ENCODE assay signal across 19 mouse cellular contexts in genomic region chr11:65408621-65409020, GRCm38 (mm10).
DNase-seq lines count a peak whose midpoint lies in the region; ATAC-seq and TF ChIP-seq lines count a peak whose summit lies in the region.
"Had no signal": no experiment of that assay in that cellular context is flagged by ENCODE, and none has a peak within 500 bp of the region (broad histone marks: within the 10 kb centered on the region; RNA-seq: fewer than 3 reads in every experiment).

No protein-coding gene starts in this region.

- H3K27me3 ChIP-seq in embryonic facial prominence, embryonic 14.5 days (replicated peaks; ENCODE audit: control insufficient read depth, insufficient read depth, low read length): no peaks in the 10 kb centered on the region
- no peaks in the 10 kb centered on the region for H3K27me3 ChIP-seq in embryonic facial prominence, embryonic 10.5 days (replicated peaks; ENCODE audit: low read depth, poor library complexity, severe bottlenecking)
- no peaks in the 10 kb centered on the region for H3K27me3 ChIP-seq in midbrain, postnatal 0 days (ENCODE audit: insufficient read depth, low read length)
- no peaks in the 10 kb centered on the region for H3K27me3 ChIP-seq in midbrain, embryonic 13.5 days
- H3K27me3 ChIP-seq: forebrain, embryonic 15.5 days; heart, embryonic 12.5 days; hindbrain, embryonic 12.5 days had no signal

- no peak for ATAC-seq in embryonic facial prominence, embryonic 14.5 days (ENCODE audit: low read depth)
- ATAC-seq in midbrain, postnatal 0 days (ENCODE audit: low FRiP score): no peak
- no peak for ATAC-seq in midbrain, embryonic 13.5 days
- ATAC-seq: forebrain, embryonic 15.5 days; intestine, postnatal 0 days had no signal

- H3K9ac ChIP-seq in embryonic facial prominence, embryonic 14.5 days (ENCODE audit: low read depth, low read length): no peak overlapping the region
- H3K9ac ChIP-seq in midbrain, postnatal 0 days (replicated peaks; ENCODE audit: low read length, poor library complexity, severe bottlenecking): no peak overlapping the region
- no peak overlapping the region for H3K9ac ChIP-seq in midbrain, embryonic 13.5 days (replicated peaks)
- H3K9ac ChIP-seq: forebrain, embryonic 15.5 days; heart, embryonic 12.5 days; hindbrain, embryonic 12.5 days; liver, embryonic 14.5 days had no signal

- H3K9me3 ChIP-seq in embryonic facial prominence, embryonic 14.5 days (ENCODE audit: control insufficient read depth, low read length): peaks cover 10% of the 10 kb centered on the region; the same call in 1 of the 2 replicates
- no peaks in the 10 kb centered on the region for H3K9me3 ChIP-seq in embryonic facial prominence, embryonic 10.5 days
- no peaks in the 10 kb centered on the region for H3K9me3 ChIP-seq in midbrain, postnatal 0 days (ENCODE audit: low read length)
- peaks cover 2% of the 10 kb centered on the region; the same call in 1 of the 2 replicates for H3K9me3 ChIP-seq in midbrain, embryonic 13.5 days
- H3K9me3 ChIP-seq: forebrain, embryonic 15.5 days; hindbrain, embryonic 12.5 days had no signal

- no peak overlapping the region for H3K4me3 ChIP-seq in embryonic facial prominence, embryonic 14.5 days (ENCODE audit: low read depth, low read length)
- no peak overlapping the region for H3K4me3 ChIP-seq in embryonic facial prominence, embryonic 10.5 days
- H3K4me3 ChIP-seq in midbrain, postnatal 0 days (ENCODE audit: low read depth, low read length): no peak overlapping the region
- no peak overlapping the region for H3K4me3 ChIP-seq in midbrain, embryonic 13.5 days (replicated peaks)
- H3K4me3 ChIP-seq: forebrain, embryonic 15.5 days; heart, embryonic 12.5 days; hindbrain, embryonic 12.5 days had no signal

- H3K27ac ChIP-seq in embryonic facial prominence, embryonic 14.5 days (replicated peaks; ENCODE audit: low read depth, low read length): no peak overlapping the region
- H3K27ac ChIP-seq in embryonic facial prominence, embryonic 10.5 days (replicated peaks): no peak overlapping the region
- no peak overlapping the region for H3K27ac ChIP-seq in midbrain, postnatal 0 days (ENCODE audit: low read depth, low read length)
- H3K27ac ChIP-seq in midbrain, embryonic 13.5 days: no peak overlapping the region
- H3K27ac ChIP-seq: forebrain, embryonic 15.5 days; hindbrain, embryonic 12.5 days; liver, embryonic 14.5 days had no signal

- peak; percentile 53 for DNase-seq in embryonic facial prominence, embryonic 14.5 days (ENCODE audit: low spot score)
- no peak for DNase-seq in embryonic facial prominence, embryonic 10.5 days (ENCODE audit: low spot score)
- peak; percentile 62 for DNase-seq in midbrain, postnatal 0 days (ENCODE audit: low spot score)
- DNase-seq in frontal cortex, postnatal 14 days (ENCODE audit: low spot score in 2 of 2): peak; percentile 11 to 19
- DNase-seq in right cerebral cortex, postnatal 10 days (ENCODE audit: low spot score in 2 of 2): peak; percentile 30 to 51
- DNase-seq in thymus, postnatal 36 days: no peak
- no peak for DNase-seq in kidney, postnatal 25 days
- DNase-seq: adrenal gland, adult 2 months; B cell, adult 2 months; gastrocnemius, postnatal 36 days; kidney, postnatal 10 days; layer of hippocampus, adult 9-11 months; lung, postnatal 10 days had no signal

- no peaks in the 10 kb centered on the region for H3K36me3 ChIP-seq in embryonic facial prominence, embryonic 14.5 days (ENCODE audit: control insufficient read depth, insufficient read depth, low read length)
- no peaks in the 10 kb centered on the region for H3K36me3 ChIP-seq in embryonic facial prominence, embryonic 10.5 days (replicated peaks)
- no peaks in the 10 kb centered on the region for H3K36me3 ChIP-seq in midbrain, postnatal 0 days (ENCODE audit: insufficient read depth, low read length)
- no peaks in the 10 kb centered on the region for H3K36me3 ChIP-seq in midbrain, embryonic 13.5 days
- H3K36me3 ChIP-seq: forebrain, embryonic 15.5 days; heart, embryonic 12.5 days; hindbrain, embryonic 12.5 days had no signal

- H3K4me2 ChIP-seq in embryonic facial prominence, embryonic 14.5 days (ENCODE audit: low read depth, low read length): no peak overlapping the region
- no peak overlapping the region for H3K4me2 ChIP-seq in midbrain, postnatal 0 days (ENCODE audit: low read depth, low read length, poor library complexity, severe bottlenecking)
- no peak overlapping the region for H3K4me2 ChIP-seq in midbrain, embryonic 13.5 days (replicated peaks)
- H3K4me2 ChIP-seq: forebrain, embryonic 15.5 days; heart, embryonic 12.5 days; hindbrain, embryonic 12.5 days had no signal

- no peak for TF ChIP-seq CTCF in midbrain, postnatal 0 days (IDR thresholded peaks at IDR 0.05)

- H3K4me1 ChIP-seq in embryonic facial prominence, embryonic 14.5 days (ENCODE audit: control insufficient read depth, insufficient read depth, low read length): no peaks in the 10 kb centered on the region
- no peaks in the 10 kb centered on the region for H3K4me1 ChIP-seq in embryonic facial prominence, embryonic 10.5 days
- H3K4me1 ChIP-seq in midbrain, postnatal 0 days (ENCODE audit: insufficient read depth, low read length): no peaks in the 10 kb centered on the region
- peaks cover 11% of the 10 kb centered on the region for H3K4me1 ChIP-seq in midbrain, embryonic 13.5 days (replicated peaks)
- H3K4me1 ChIP-seq: hindbrain, embryonic 12.5 days had no signal

- WGBS in embryonic facial prominence, embryonic 14.5 days: 42% methylated on average over 1 of the region's 1 CpGs
- WGBS in embryonic facial prominence, embryonic 10.5 days: 74% methylated on average over 1 of the region's 1 CpGs
- 33% methylated on average over 1 of the region's 1 CpGs for WGBS in midbrain, postnatal 0 days
- WGBS in midbrain, embryonic 13.5 days: 35% methylated on average over 1 of the region's 1 CpGs

Comparison
In these comparisons a context has a peak if more than half of its experiments do, and no peak if none do; other contexts are left out.
1. DNase-seq: peak in embryonic facial prominence, embryonic 14.5 days (single experiment), midbrain, postnatal 0 days (single experiment), frontal cortex, postnatal 14 days (2 of 2) and right cerebral cortex, postnatal 10 days (2 of 2); none in embryonic facial prominence, embryonic 10.5 days (single experiment), thymus, postnatal 36 days (0 of 2) and kidney, postnatal 25 days (0 of 2).